Mouse (Mus musculus) stomach, embryonic 14.5 days (tissue): ENCODE results near the gene Sac3d1. TPM values are rescaled to one million over a fixed set of nuclear protein-coding genes. Genes with fewer than 3 reads are reported as not detected.

ENCODE experiments used
- ATAC-seq: fragments of 200-750 bp; cut with Nextera tagmentation; 2 replicates; pipeline ENCODE4 v1.8.0; 2017; ENCODE audit warnings: low read depth, moderate TSS enrichment; ENCODE audit not compliant: insufficient number of reproducible peaks, insufficient read depth, low FRiP score
- H3K27ac ChIP-seq: fragments of 300-500 bp; sonication (generic); 2 replicates; pipeline ENCODE4 v1.5.1; 2014; ENCODE audit warnings: mild to moderate bottlenecking, low read length, moderate library complexity, mixed read lengths
- H3K27me3 ChIP-seq: fragments of 300-500 bp; sonication (generic); 2 replicates; pipeline ENCODE4 v1.6.1; 2014; ENCODE audit warnings: low read length, control low read depth, mixed read lengths; ENCODE audit not compliant: control insufficient read depth, insufficient read depth
- H3K36me3 ChIP-seq: fragments of 300-500 bp; sonication (generic); 2 replicates; pipeline ENCODE4 v1.6.1; 2014; ENCODE audit warnings: mild to moderate bottlenecking, control low read depth, low read length, moderate library complexity, mixed read lengths; ENCODE audit not compliant: control insufficient read depth, insufficient read depth
- H3K4me1 ChIP-seq: fragments of 300-500 bp; sonication (generic); 2 replicates; pipeline ENCODE4 v1.6.1; 2014; ENCODE audit warnings: low read length, control low read depth, mixed read lengths; ENCODE audit not compliant: control insufficient read depth, insufficient read depth
- H3K4me2 ChIP-seq: fragments of 300-500 bp; sonication (generic); replicated peaks from 2 replicates; pipeline ENCODE4 v1.6.1; 2014; ENCODE audit warnings: low read depth, low read length, control low read depth
- H3K4me3 ChIP-seq: fragments of 300-500 bp; sonication (generic); 2 replicates; pipeline ENCODE4 v1.5.1; 2014; ENCODE audit warnings: low read depth, low read length, control low read depth
- H3K9ac ChIP-seq: fragments of 300-500 bp; sonication (generic); replicated peaks from 2 replicates; pipeline ENCODE4 v1.6.1; 2014; ENCODE audit warnings: low read depth, mild to moderate bottlenecking, control low read depth, low read length, moderate library complexity, mixed read lengths
- H3K9me3 ChIP-seq: fragments of 300-500 bp; sonication (generic); 2 replicates; pipeline ENCODE4 v1.6.1; 2016; ENCODE audit warnings: low read depth, low read length, control low read depth; ENCODE audit not compliant: control insufficient read depth
- WGBS: fragments of 180-500 bp; shearing (Covaris S2); extraction: QIAGEN DNeasy Blood & Tissue Kit; methylation state at CpG from one replicate; pipeline ENCODE4 v1.1.7; 2014; 5-methylcytosine and 5-hydroxymethylcytosine counted together
- polyA plus RNA-seq: library from polyadenylated mRNA; unstranded; fragments of >200 nt; fragmentation: Nextera tagmentation; extraction: Ambion mirVana; gene quantifications from 2 replicates; pipeline ENCODE4 v1.2.1, GENCODE M21; 2014

Sac3d1 gene
- polyA plus RNA-seq, 1 experiment from 2014 or later = 47.9 TPM

DNA sequence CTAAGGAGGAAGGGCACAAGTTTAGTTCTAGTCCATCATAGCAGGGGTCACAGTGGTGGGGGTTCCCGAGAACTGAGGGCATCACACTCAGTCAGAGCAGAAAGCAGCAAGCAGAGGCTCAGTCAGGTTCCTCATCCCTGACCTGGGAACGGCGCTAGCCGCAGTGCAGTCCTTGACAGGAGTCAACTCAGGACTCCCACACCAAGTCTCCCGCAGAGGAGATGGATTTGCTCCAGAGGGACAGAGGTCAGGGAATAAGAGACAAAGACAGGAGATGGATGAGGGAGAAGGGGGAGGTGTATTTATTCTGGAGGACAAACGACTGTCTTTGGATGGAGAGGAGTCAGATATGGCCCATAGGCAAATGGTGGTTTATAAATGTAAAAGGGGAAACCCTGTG lies 5.3 kb downstream of the Sac3d1 start:
- peaks cover 5% of the 10 kb centered on the region; the same call in 1 of the 2 replicates for H3K4me1 ChIP-seq
- H3K9ac ChIP-seq = no peak overlapping the region
- 24% methylated on average over 6 of the region's 6 CpGs for WGBS
- no peak overlapping the region for H3K27ac ChIP-seq
- peaks cover 20% of the 10 kb centered on the region for H3K36me3 ChIP-seq
- H3K4me2 ChIP-seq = no peak overlapping the region
- H3K27me3 ChIP-seq = no peaks in the 10 kb centered on the region
- no peak for ATAC-seq
- H3K4me3 ChIP-seq = no peak overlapping the region
- H3K9me3 ChIP-seq = no peaks in the 10 kb centered on the region

DNA sequence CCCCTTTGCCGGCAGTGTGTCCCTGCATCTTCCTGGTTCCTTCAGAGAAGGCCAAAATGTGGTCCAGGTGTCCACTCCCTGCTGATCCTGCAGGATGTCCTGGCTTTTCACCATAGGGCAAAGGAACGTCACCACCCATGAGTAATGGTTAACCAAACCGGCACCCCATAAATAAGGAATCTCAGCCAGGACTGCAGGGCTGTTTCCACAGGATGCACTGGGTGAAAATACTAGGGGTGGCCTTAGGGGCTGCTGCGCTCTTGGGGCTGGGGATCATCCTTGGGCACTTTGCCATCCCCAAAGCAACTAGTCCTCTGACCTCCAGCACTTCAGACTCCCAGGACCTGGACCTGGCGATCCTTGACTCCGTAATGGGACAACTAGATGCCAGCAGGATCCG lies 12.9 kb downstream of the Sac3d1 start, which contains the start of gene Naaladl1:
Naaladl1 (plus strand) TSS at position 197 of the 400 bp plus-strand sequence.
- no peaks in the 10 kb centered on the region for H3K27me3 ChIP-seq
- no peak within 1 kb of the TSS for H3K27ac ChIP-seq
- H3K36me3 ChIP-seq = no peaks in the 10 kb centered on the region
- H3K4me1 ChIP-seq = no peaks in the 10 kb centered on the region
- no peak within 1 kb of the TSS for H3K9ac ChIP-seq
- no peak for ATAC-seq
- no peak within 1 kb of the TSS for H3K4me3 ChIP-seq
- no peak within 1 kb of the TSS for H3K4me2 ChIP-seq
- 86% methylated on average over 7 of the region's 7 CpGs for WGBS
- H3K9me3 ChIP-seq = no peaks in the 10 kb centered on the region

DNA sequence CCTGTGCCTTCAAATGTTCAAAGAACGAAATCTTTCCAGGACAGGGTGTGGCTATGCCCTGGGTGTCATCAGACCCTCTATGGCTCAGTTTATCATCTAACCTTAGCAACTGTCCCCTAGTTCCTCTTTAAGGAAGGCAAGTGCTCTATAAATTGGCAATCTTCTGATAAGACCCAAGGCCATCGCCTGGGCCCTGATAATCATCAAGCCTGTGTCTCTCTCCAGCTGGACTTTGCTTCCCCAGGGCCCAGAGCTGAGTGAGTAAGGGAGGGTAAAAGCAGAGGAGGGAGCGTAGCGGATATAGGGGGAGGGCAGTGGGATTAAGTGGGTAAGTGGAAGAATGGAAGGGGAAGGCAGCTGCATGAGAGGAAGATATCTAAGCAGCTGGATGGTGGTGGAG lies 14.0 kb downstream of the Sac3d1 start:
- H3K27ac ChIP-seq = no peak overlapping the region
- H3K4me3 ChIP-seq = no peak overlapping the region
- H3K4me2 ChIP-seq = no peak overlapping the region
- WGBS = 68% methylated on average over 4 of the region's 4 CpGs
- no peaks in the 10 kb centered on the region for H3K27me3 ChIP-seq
- H3K9ac ChIP-seq = no peak overlapping the region
- no peak for ATAC-seq
- H3K36me3 ChIP-seq = no peaks in the 10 kb centered on the region
- no peaks in the 10 kb centered on the region for H3K9me3 ChIP-seq
- H3K4me1 ChIP-seq = no peaks in the 10 kb centered on the region

DNA sequence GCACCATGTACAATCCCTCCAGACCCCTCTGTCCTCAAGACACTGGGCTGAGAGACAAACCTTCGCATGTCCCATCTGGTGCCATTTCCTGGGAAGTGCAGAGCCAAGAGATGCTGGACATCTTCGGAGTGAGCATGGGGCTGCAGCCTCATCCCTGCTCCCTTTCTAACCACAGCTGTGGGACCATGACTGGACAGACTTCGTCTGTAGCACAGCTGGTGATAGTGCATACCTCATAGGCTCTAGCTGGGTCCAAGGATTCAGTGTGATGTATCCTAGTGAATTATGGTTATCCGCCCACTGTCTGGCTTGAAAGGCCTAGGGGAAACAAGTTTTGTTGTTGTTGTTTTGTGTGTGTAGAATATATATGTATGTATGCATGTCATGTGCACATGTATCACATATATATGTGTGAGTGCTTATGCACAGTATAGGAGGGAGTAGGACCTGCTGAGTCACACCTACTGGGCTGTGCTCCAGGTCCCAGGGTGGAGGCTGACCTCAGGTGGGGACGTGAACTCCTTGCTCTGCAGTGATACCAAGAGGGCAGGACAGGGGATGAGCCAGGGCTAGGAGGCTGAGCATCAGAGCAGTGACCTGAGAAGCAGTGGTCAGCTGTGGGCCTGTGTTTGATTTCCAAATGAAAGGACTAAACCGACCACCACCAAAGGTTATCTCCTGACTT lies 16.1 kb downstream of the Sac3d1 start:
- no peaks in the 10 kb centered on the region; the same call in 1 of the 2 replicates for H3K36me3 ChIP-seq
- ATAC-seq = no peak

DNA sequence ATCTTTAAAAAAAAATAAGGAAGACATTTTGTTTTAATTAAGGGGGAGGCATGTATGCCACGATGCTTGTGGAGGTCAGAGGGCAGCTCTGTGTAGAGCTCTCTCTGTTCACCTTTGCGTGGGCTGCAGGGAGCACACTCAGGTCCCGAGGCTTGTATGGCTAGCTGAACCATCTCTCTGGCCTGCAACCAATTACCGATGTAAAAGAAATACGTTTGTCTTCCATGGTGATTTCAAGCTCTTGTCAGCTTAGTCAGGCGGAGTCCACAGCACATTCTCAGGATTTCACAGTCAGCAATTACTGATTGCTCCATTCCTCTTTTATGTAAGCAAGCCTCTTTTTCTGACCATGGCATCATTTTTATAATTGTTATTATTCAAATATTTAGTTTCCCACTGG lies 17.3 kb downstream of the Sac3d1 start:
- Histone ChIP-seq H3K4me2 (no peak overlapping the region), H3K27ac (no peak overlapping the region), H3K4me3 (no peak overlapping the region), H3K9ac (no peak overlapping the region), H3K27me3 (no peaks in the 10 kb centered on the region), H3K36me3 (no peaks in the 10 kb centered on the region; the same call in 1 of the 2 replicates), H3K9me3 (no peaks in the 10 kb centered on the region), H3K4me1 (no peaks in the 10 kb centered on the region)
- WGBS = 54% methylated on average over 6 of the region's 6 CpGs
- ATAC-seq = no peak

More for the DNA sequence above, 16.1 kb downstream of the Sac3d1 start:
- no peak overlapping the region for H3K9ac ChIP-seq
- no peak overlapping the region for H3K4me3 ChIP-seq
- H3K4me2 ChIP-seq = no peak overlapping the region
- no peaks in the 10 kb centered on the region for H3K4me1 ChIP-seq
- no peak overlapping the region for H3K27ac ChIP-seq
- H3K27me3 ChIP-seq = no peaks in the 10 kb centered on the region
- no peaks in the 10 kb centered on the region for H3K9me3 ChIP-seq
- 77% methylated on average over 6 of the region's 6 CpGs for WGBS

DNA sequence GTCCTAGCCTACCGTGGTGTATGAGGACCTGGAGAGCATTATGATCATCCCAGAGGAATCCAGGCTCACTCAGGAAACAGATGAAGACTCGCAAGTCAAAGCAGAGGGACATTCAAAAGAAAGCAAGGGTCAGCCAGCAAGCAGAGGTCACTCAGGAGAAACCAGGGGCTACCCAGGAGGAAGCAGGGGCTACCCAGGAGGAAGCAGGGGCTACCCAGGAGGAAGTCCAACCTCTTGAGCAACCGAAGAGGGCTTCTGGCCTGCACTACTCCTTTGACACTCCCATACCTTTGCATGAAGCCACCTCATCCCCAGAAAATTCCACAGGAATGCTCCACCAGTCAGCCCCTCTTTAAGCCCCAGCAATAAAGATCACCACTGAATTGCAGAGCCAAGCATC lies 20.6 kb downstream of the Sac3d1 start:
- Histone ChIP-seq H3K27ac (no peak overlapping the region), H3K4me1 (no peaks in the 10 kb centered on the region), H3K4me2 (no peak overlapping the region), H3K9ac (no peak overlapping the region), H3K36me3 (peaks cover 4% of the 10 kb centered on the region; the same call in 1 of the 2 replicates), H3K9me3 (no peaks in the 10 kb centered on the region), H3K27me3 (no peaks in the 10 kb centered on the region), H3K4me3 (no peak overlapping the region)
- WGBS = 82% methylated on average over 3 of the region's 3 CpGs
- no peak for ATAC-seq

DNA sequence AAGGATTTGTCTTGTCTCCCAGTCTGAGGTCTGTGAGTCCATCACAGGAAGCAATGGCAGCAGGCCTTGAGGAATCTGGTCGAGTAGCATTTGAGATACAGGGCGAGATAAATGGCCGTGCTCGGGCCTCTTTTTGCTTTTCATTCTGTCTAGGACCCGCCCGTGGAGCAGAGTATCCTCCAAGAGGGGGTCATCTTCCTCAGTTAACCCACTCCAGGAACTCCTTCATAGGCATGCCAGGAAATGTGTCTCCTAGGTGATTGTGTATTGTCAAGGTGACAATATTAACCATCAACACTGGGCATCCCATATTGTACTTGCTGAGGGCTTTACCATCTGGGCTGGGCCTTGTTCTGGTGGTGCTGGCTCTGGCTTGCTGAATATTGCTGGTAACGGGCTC lies 24.3 kb downstream of the Sac3d1 start, which contains the start of gene AC131692.1:
AC131692.1 (plus strand) TSS at position 301 of the 400 bp plus-strand sequence.
- H3K27me3 ChIP-seq = no peaks in the 10 kb centered on the region
- H3K9ac ChIP-seq = no peak within 1 kb of the TSS
- no peak within 1 kb of the TSS for H3K4me2 ChIP-seq
- no peak within 1 kb of the TSS for H3K4me3 ChIP-seq
- no peak within 1 kb of the TSS for H3K27ac ChIP-seq
- H3K4me1 ChIP-seq = no peaks in the 10 kb centered on the region
- H3K9me3 ChIP-seq = no peaks in the 10 kb centered on the region
- H3K36me3 ChIP-seq = peaks cover 27% of the 10 kb centered on the region
- 81% methylated on average over 7 of the region's 7 CpGs for WGBS
- no peak for ATAC-seq

DNA sequence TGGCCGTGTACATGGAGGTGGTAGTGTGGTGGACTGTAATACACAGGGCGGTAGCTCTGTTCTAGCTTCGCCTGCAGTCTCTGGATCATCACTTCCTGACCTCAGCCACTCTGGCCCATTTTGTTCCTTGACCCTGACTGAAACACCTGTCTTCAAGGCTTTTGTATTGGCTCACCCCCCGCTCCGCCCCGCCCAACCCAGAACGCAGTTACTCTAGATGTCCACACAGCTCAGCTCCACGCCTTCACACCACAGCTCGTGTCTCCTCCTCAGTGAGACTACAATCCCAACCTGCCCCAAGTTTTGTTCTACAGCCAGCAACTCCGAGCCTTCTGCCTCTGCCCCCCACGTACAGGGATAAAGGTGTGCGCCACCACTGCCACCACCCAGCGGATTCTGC lies 29.6 kb downstream of the Sac3d1 start:
- no peak overlapping the region for H3K4me3 ChIP-seq
- H3K9ac ChIP-seq = no peak overlapping the region
- 92% methylated on average over 13 of the region's 13 CpGs for WGBS
- peaks cover 35% of the 10 kb centered on the region for H3K36me3 ChIP-seq
- H3K27me3 ChIP-seq = no peaks in the 10 kb centered on the region
- ATAC-seq = no peak
- H3K4me1 ChIP-seq = peaks cover 7% of the 10 kb centered on the region
- H3K4me2 ChIP-seq = no peak overlapping the region
- H3K27ac ChIP-seq = no peak overlapping the region
- H3K9me3 ChIP-seq = no peaks in the 10 kb centered on the region
